17 mouse cellular contexts compared by ENCODE assay signal in the genomic region with DNA sequence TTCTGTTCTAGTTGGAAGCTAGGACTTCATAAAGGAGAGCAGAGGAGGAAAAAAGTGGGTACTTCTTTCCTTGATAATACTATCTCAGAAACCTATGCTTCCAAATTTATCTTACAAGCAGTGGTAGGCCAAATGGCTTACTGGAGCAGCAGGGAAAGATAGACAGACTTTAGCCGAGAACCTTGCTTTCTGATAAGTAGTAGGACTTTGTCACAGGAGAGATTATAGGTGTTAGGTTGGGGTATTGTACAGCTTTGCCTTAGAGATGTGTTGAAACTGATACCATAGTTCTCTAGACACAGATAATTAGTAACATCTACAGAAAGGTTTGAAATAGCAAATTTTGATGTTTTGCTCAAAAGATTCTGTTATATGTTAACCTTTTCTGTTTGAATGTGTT. TPM values are rescaled to one million over a fixed set of nuclear protein-coding genes. Genes with fewer than 3 reads are reported as not detected.
"Had no signal": no experiment of that assay in that cellular context is flagged by ENCODE, and none has a peak within 500 bp of the region (broad histone marks: within the 10 kb centered on the region; RNA-seq: fewer than 3 reads in every experiment).

No protein-coding gene starts in this region.

- DNase-seq: retina, postnatal 1 day; right cerebral cortex, adult 18-20 months; right cerebral cortex, postnatal 14 days; right cerebral cortex, postnatal 25 days; right cerebral cortex, postnatal 4 days; spleen, adult 18-20 months; thymus, adult 18-20 months; thymus, adult 2 months; thymus, postnatal 14 days; thymus, postnatal 25 days; thymus, postnatal 36 days; thymus, postnatal 4 days had no signal

- H3K27me3 ChIP-seq: neural tube, embryonic 13.5 days; neural tube, embryonic 15.5 days; stomach, embryonic 15.5 days had no signal

- H3K9ac ChIP-seq: neural tube, embryonic 13.5 days; neural tube, embryonic 15.5 days; stomach, embryonic 15.5 days had no signal

- H3K4me3 ChIP-seq: neural tube, embryonic 13.5 days; neural tube, embryonic 15.5 days; stomach, embryonic 15.5 days had no signal

- H3K4me1 ChIP-seq: neural tube, embryonic 13.5 days; neural tube, embryonic 15.5 days; stomach, embryonic 15.5 days had no signal

- H3K36me3 ChIP-seq: neural tube, embryonic 13.5 days; neural tube, embryonic 15.5 days; stomach, embryonic 15.5 days had no signal

- H3K27ac ChIP-seq: neural tube, embryonic 13.5 days; neural tube, embryonic 15.5 days; stomach, embryonic 15.5 days; stomach, postnatal 0 days had no signal

- H3K4me2 ChIP-seq: neural tube, embryonic 13.5 days; neural tube, embryonic 15.5 days; stomach, embryonic 15.5 days had no signal

- H3K9me3 ChIP-seq: neural tube, embryonic 13.5 days; neural tube, embryonic 15.5 days; stomach, embryonic 15.5 days had no signal

RNA-seq across cellular contexts. Expression of a gene that starts 28.6 kb away (rescaled TPM):
- total RNA-seq: neutrophil, adult 5-6 weeks had no signal
